Mouse (Mus musculus) ES-E14 (cell line): Measurements from ENCODE around the gene Ranbp17.

Experiments
- CHD2 ChIP-seq: IDR thresholded peaks from 2 replicates; pipeline ENCODE4 v1.6.1; 2014; ENCODE audit warnings: mild to moderate bottlenecking, low read depth, low read length, inconsistent platforms
- HCFC1 ChIP-seq: IDR thresholded peaks from 2 replicates; pipeline ENCODE4 v1.6.1; 2012; ENCODE audit warnings: low read length, inconsistent platforms, borderline replicate concordance; ENCODE audit not compliant: insufficient read depth
- MAFK ChIP-seq: IDR thresholded peaks from 2 replicates; pipeline ENCODE4 v1.6.1; 2014; ENCODE audit warnings: mild to moderate bottlenecking, low read depth, low read length, inconsistent platforms; ENCODE audit not compliant: insufficient read depth
- ZC3H11A ChIP-seq: IDR thresholded peaks from 2 replicates; pipeline ENCODE4 v1.6.1; 2012; ENCODE audit warnings: low read depth, mild to moderate bottlenecking, inconsistent platforms, low read length, borderline replicate concordance
- ZNF384 ChIP-seq: IDR thresholded peaks from 2 replicates; pipeline ENCODE4 v1.6.1; 2012; ENCODE audit warnings: low read depth, low read length, inconsistent platforms

- TF ChIP-seq ZC3H11A (no peak), HCFC1 (no peak), ZNF384 (no peak), CHD2 (no peak), MAFK (no peak)
Observed at GRCm38 (mm10) chr11:33349269-33349668, 164.3 kb downstream of the Ranbp17 start.
